Mouse (Mus musculus): Measurements from ENCODE around the gene Smad5. TPM values are rescaled to one million over a fixed set of nuclear protein-coding genes. Genes with fewer than 3 reads are reported as not detected.
A peak's percentile ranks its signal among the peaks of the same experiment; 100 is the strongest.

The Smad5 gene
- polyA plus RNA-seq, 1 experiment from 2014 or later, result 41.2 TPM

DNA sequence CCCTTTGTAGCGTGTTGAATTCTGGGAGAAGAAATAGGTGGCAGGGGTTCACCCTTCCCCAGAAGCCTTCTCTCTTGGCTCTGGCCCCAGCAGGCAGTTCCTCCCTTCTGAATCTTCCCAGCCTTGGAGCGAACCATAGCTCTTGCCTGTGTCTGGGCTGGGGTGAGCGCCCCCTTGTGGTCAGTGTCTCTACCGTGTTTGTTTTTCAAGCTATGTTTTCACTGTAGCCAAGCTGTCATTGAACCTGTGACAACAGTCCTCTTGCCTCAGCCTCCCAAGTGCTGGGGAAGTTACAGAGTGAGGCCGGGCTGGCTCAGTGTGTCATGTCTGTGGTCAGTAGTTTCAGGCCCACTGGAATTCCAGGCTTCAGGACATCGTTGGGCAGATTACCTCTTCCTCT is 55.7 kb downstream of the Smad5 start:
- WGBS, result 33% methylated on average over 6 of the region's 6 CpGs

DNA sequence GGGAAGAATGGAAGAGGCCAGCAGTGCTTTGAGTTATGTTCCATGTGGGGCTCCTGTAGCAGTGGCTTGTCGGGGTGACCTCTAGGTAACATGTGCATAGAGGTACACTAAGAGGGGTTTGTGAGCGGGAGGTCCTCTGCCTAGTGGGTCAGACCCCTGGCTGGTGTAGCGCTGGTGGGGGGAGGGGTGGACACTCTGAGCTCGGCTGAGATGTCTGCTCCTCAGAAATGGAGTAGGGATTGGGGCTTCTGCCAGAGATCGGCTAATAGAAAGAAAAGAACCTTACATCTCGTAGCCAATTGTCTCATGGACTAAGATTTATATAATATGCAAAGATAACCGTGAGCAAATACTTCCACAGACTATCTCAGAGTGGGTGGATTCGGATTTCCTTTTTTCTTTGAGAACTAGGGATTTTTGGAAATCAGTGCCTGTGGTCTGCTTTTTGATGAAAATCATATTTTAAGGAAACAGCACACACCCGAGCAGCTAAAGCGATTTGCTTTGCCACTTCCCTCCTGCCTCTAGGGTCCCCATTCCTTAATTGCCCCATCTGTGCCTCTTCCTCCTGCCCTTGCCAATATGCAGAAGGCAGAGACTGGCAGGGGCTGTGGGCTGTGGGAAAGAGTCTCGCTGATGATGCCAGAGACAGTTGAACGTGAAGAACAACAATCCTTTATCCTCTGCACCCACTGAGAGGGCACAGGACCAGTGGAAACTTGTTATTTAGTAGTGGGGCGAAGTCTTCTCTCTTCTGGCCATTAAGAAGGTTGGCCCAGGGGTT is 59.8 kb downstream of the Smad5 start:
- 34% methylated on average over 13 of the region's 13 CpGs for WGBS
- Histone ChIP-seq H3K4me1 (peaks cover 28% of the 10 kb centered on the region), H3K9me3 (no peaks in the 10 kb centered on the region), H3K4me2 (replicated peaks) (no peak overlapping the region), H3K4me3 (no peak overlapping the region), H3K36me3 (no peaks in the 10 kb centered on the region), H3K9ac (no peak overlapping the region), H3K27ac (no peak overlapping the region), H3K27me3 (peaks cover 29% of the 10 kb centered on the region)
- no peak for ATAC-seq (ENCODE audit: low FRiP score, low read depth)

More for the DNA sequence above, 55.7 kb downstream of the Smad5 start:
- ATAC-seq (ENCODE audit: low FRiP score, low read depth), result no peak
- H3K9ac ChIP-seq, result no peak overlapping the region
- H3K36me3 ChIP-seq, result no peaks in the 10 kb centered on the region
- H3K27ac ChIP-seq, result no peak overlapping the region
- H3K27me3 ChIP-seq, result peaks cover 55% of the 10 kb centered on the region
- H3K4me2 ChIP-seq (replicated peaks), result no peak overlapping the region
- H3K4me1 ChIP-seq, result peaks cover 24% of the 10 kb centered on the region
- no peaks in the 10 kb centered on the region for H3K9me3 ChIP-seq
- no peak overlapping the region for H3K4me3 ChIP-seq

DNA sequence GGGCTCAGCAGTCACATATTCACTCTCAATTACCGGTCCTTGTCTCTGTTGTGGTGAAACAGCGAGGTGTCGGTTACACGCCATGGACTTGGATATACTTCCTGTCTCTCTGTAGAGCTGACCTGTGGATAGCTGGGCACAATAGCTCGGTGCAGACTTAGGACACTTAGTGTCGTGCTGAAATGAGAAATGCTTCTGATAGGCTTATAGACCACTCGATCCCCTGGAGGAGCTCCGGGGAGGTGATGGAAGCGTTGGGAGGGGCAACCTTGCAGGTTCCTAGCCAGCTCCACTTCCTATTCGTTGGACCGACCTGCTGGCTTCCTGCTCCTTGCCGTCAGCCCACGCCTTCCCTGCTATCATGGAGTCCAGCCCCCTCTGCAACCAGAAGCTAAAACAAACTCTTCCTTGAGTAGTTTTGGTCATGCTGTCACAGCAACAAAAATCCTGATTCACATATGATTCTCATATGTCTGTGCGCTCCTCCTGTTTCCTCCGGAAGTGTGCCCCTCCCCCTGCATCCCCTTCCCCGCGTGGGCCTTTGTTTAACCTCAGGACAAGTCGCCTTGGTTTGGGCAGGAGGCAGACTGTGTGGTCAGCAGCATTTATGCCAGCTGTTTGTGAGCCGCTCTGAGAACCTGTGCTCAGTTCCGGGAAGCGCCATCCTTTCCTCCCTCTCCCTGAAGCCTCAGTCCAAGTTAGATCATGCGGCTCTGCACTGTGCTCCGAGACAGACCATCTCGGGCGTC is 62.6 kb downstream of the Smad5 start:
- WGBS, result 44% methylated on average over 25 of the region's 25 CpGs
- H3K27ac ChIP-seq, result no peak overlapping the region
- no peak overlapping the region for H3K4me3 ChIP-seq
- H3K27me3 ChIP-seq, result peaks cover 27% of the 10 kb centered on the region
- no peak overlapping the region for H3K9ac ChIP-seq
- no peaks in the 10 kb centered on the region for H3K9me3 ChIP-seq
- H3K36me3 ChIP-seq, result no peaks in the 10 kb centered on the region
- ATAC-seq (ENCODE audit: low FRiP score, low read depth), result no peak
- peak overlapping the region; percentile 34 for H3K4me2 ChIP-seq (replicated peaks)
- peaks cover 32% of the 10 kb centered on the region for H3K4me1 ChIP-seq

DNA sequence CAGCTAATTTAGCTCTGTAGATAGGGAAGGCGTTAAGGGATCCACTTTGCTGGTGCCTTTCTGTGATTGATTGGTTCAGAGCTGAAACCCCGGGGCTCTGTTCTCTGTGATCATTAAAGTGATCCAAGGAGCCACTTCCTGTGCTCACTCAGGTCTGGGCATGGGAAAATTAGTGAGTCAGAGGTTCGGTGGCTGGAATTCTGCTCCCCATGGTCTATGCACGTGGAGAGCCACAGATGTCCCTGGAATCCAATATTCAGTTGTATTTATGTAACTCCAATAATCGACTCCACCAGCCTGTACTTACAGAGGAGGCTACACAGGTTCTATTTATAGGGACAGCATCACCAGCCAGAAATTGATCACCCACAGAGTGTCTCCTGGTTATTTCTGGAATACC is 63.4 kb downstream of the Smad5 start:
- Histone ChIP-seq H3K4me2 (replicated peaks) (no peak overlapping the region), H3K9me3 (no peaks in the 10 kb centered on the region), H3K27ac (no peak overlapping the region), H3K4me1 (peaks cover 32% of the 10 kb centered on the region), H3K9ac (no peak overlapping the region), H3K36me3 (no peaks in the 10 kb centered on the region), H3K27me3 (peaks cover 24% of the 10 kb centered on the region), H3K4me3 (no peak overlapping the region)
- 17% methylated on average over 5 of the region's 5 CpGs for WGBS
- no peak for ATAC-seq (ENCODE audit: low FRiP score, low read depth)

DNA sequence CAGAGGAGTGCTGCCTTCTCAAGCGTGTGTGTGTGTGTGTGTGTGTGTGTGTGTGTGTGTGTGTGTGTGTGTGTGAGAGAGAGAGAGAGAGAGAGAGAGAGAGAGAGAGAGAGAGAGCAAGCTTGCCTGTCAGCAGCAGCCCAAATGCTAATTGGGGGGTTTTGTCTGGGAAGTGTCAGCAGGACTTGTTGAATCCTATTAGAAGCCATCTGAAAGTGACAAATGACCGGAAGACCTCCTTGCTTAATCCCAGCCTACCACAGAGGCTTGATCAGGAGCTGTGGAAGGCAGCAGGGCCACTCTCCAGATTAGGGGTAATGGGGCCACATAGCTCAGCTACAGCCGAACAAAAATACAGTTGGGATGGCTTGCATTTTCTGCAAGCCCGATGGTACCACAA is 66.6 kb downstream of the Smad5 start:
- H3K4me2 ChIP-seq (replicated peaks), result no peak overlapping the region
- H3K27ac ChIP-seq, result no peak overlapping the region
- H3K36me3 ChIP-seq, result no peaks in the 10 kb centered on the region
- H3K4me3 ChIP-seq, result no peak overlapping the region
- WGBS, result 23% methylated on average over 3 of the region's 4 CpGs
- no peaks in the 10 kb centered on the region for H3K9me3 ChIP-seq
- H3K27me3 ChIP-seq, result no peaks in the 10 kb centered on the region
- 0 out of 2 replicates have a peak overlapping the region, but pooled peaks have one; percentile 4 for H3K9ac ChIP-seq
- H3K4me1 ChIP-seq, result peaks cover 35% of the 10 kb centered on the region
- ATAC-seq (ENCODE audit: low FRiP score, low read depth), result no peak

DNA sequence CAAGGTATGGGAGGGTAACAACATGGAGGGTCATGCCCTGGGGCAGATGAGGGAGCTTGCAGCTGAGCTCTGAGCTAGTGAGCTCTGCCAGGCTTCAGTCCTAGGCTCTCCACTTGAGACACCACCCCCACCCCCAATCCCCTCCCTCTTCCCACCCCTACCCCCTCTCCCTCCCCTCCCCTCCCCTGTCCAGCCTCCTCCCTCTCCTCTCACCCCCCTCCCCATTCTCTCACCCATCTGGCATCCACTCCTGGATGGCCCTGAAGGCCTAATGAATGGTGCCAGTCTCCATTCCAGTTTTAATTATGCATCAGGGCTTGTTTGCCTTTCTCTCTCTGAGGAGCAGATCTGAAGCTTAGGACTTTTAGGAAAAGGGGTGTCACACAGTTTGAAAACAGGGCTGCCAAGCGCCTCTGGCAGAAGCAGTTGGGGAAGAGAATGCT is 67.3 kb downstream of the Smad5 start:
- no peak for ATAC-seq (ENCODE audit: low FRiP score, low read depth)
- H3K4me3 ChIP-seq, result no peak overlapping the region
- no peak overlapping the region for H3K27ac ChIP-seq
- H3K9ac ChIP-seq, result no peak overlapping the region
- H3K27me3 ChIP-seq, result no peaks in the 10 kb centered on the region
- 58% methylated on average over 1 of the region's 1 CpGs for WGBS
- H3K4me1 ChIP-seq, result peaks cover 39% of the 10 kb centered on the region
- no peaks in the 10 kb centered on the region for H3K9me3 ChIP-seq
- no peaks in the 10 kb centered on the region for H3K36me3 ChIP-seq
- no peak overlapping the region for H3K4me2 ChIP-seq (replicated peaks)

DNA sequence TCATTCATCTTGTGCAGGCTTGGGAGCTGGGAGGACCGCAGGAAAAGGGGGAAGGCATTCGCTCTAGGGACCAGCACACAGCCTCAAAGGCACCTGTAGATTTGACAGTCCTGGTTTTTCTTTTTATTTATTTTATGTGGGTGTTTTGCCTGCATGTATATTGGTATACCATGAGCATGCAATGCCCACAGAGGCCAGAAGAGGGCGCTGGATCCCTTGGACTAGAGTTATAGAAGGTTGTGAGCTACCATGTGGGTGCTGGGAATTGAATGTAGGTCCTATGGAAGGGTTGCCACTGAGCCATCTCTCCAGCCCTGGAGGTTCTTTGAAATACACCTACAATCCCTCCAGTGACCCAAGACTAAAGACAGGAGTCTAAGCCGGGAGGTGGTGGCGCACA is 68.0 kb downstream of the Smad5 start:
- Histone ChIP-seq H3K36me3 (no peaks in the 10 kb centered on the region), H3K4me1 (peaks cover 33% of the 10 kb centered on the region), H3K27me3 (no peaks in the 10 kb centered on the region), H3K9ac (no peak overlapping the region), H3K27ac (no peak overlapping the region), H3K9me3 (no peaks in the 10 kb centered on the region), H3K4me3 (no peak overlapping the region), H3K4me2 (replicated peaks) (no peak overlapping the region)
- WGBS, result 66% methylated on average over 5 of the region's 5 CpGs
- ATAC-seq (ENCODE audit: low FRiP score, low read depth), result no peak

DNA sequence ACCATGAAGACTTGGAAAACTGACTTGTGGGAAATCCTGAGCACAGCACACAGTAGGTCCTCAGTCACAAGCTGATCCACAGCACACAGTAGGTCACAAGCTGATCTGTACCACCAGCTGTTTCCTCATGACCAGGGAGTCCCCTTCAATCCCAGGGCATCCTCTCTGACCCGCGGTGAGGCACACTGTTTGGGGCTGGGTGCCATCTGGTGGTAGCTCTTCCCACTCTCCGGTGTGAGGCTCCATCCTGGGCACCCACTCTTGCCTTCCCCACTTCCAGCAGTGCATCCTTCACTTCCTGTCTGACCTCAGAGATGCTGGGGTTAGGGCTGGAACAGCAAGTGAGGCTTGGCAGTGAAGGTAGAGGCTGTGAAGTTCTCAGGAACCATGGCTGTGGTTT is 69.8 kb downstream of the Smad5 start:
- H3K9me3 ChIP-seq, result no peaks in the 10 kb centered on the region
- no peak overlapping the region for H3K27ac ChIP-seq
- no peak for ATAC-seq (ENCODE audit: low FRiP score, low read depth)
- WGBS, result 56% methylated on average over 3 of the region's 3 CpGs
- H3K27me3 ChIP-seq, result no peaks in the 10 kb centered on the region
- peaks cover 22% of the 10 kb centered on the region; the same call in 1 of the 2 replicates for H3K4me1 ChIP-seq
- H3K4me2 ChIP-seq (replicated peaks), result no peak overlapping the region
- no peaks in the 10 kb centered on the region for H3K36me3 ChIP-seq
- H3K9ac ChIP-seq, result no peak overlapping the region
- H3K4me3 ChIP-seq, result no peak overlapping the region

DNA sequence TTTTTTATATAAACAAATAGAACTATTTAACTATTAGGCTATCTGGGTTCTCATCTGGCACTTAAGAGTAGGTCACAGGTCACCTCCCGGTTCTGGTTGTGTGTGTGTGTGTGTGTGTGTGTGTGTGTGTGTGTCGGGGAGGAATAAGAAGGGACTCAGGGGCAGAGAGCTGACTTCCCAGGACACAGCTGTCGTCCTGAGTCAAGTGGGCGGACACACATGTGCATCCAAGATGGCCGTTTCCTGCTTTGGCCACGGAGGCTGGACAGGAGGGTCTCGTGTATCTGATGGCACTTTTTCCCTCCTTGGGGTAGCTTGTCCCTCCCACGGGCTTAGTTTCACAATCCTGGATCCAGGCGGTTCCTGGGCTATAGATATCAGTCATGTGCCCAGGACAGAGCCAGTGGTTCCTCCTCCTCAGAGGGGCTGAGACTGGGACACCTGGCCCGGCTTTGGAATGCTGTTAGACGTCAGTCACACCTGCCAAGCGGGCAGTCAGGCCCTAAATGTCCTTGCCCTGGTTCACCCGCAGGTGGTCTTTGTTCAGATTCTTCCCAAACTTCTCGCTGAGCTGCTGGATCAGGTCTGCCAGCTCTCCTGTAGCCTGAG is 70.6 kb downstream of the Smad5 start:
- WGBS, result 49% methylated on average over 14 of the region's 14 CpGs
- H3K4me1 ChIP-seq, result peaks cover 22% of the 10 kb centered on the region; the same call in 1 of the 2 replicates
- no peak overlapping the region for H3K4me2 ChIP-seq (replicated peaks)
- no peaks in the 10 kb centered on the region for H3K27me3 ChIP-seq
- no peaks in the 10 kb centered on the region for H3K36me3 ChIP-seq
- H3K9ac ChIP-seq, result no peak overlapping the region
- no peak for ATAC-seq (ENCODE audit: low FRiP score, low read depth)
- H3K4me3 ChIP-seq, result no peak overlapping the region
- H3K27ac ChIP-seq, result no peak overlapping the region
- H3K9me3 ChIP-seq, result no peaks in the 10 kb centered on the region

DNA sequence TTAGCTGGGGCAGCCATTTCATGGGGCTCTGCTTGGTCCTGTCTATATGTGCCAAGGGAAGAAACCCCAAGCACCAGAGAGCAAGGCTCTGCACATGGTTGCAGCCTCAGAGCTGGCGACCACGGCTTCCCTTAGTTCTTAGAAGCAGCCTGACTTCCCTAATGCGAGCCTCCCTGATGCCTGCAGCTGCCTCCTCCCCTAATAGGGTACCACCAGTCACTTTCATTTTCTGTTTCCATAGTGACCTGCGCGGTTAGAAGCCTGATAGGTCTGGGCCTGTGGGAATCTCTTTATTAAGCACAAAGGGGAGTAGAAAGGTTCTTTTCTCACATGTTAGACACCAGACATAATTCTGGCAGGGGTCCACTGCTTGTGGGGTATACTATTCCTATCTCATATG is 71.5 kb downstream of the Smad5 start:
- Histone ChIP-seq H3K36me3 (no peaks in the 10 kb centered on the region), H3K4me2 (replicated peaks) (no peak overlapping the region), H3K4me1 (peaks cover 22% of the 10 kb centered on the region; the same call in 1 of the 2 replicates), H3K4me3 (no peak overlapping the region), H3K27ac (no peak overlapping the region), H3K27me3 (no peaks in the 10 kb centered on the region), H3K9me3 (no peaks in the 10 kb centered on the region), H3K9ac (no peak overlapping the region)
- 21% methylated on average over 5 of the region's 5 CpGs for WGBS
- ATAC-seq (ENCODE audit: low FRiP score, low read depth), result no peak

DNA sequence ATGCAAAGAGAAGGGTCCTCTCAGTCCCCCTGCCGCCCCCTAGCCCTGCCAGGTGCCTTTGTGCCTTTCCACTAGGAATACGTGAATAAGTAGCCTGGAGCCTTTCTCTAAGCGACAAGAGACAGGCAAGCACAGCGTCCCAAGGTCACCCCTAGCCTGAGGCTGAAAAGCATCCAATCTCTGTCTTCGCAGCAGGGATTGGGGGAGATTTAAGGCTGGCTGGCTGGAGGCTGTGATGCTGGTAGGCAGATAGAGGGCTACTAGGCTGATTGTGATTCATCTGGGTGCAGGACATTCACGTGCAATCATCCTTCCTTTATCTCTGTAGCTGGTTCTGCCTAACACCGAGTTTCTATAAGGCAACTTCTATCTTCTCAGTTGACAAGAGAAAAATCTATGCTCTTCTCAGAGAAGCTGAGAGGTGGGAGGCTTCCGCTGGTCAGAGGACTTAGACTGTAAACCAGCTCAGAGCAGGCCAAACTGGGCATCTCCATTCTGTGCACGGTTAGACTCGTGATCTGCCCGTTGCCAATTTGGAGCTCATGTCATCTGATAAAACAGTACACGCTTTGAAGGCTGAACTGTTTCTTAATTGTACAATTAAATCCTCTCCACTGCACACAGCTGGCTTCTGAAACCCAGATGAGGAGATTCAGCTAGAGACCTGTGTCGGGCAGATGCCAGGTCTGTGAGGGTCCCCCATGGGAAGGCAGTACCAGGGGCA is 78.1 kb downstream of the Smad5 start:
- Histone ChIP-seq H3K4me3 (no peak overlapping the region), H3K9ac (no peak overlapping the region), H3K27me3 (no peaks in the 10 kb centered on the region), H3K4me1 (no peaks in the 10 kb centered on the region), H3K9me3 (peaks cover 3% of the 10 kb centered on the region; the same call in 1 of the 2 replicates), H3K27ac (no peak overlapping the region), H3K4me2 (replicated peaks) (no peak overlapping the region), H3K36me3 (no peaks in the 10 kb centered on the region)
- WGBS, result 68% methylated on average over 13 of the region's 13 CpGs
- ATAC-seq (ENCODE audit: low FRiP score, low read depth), result no peak

DNA sequence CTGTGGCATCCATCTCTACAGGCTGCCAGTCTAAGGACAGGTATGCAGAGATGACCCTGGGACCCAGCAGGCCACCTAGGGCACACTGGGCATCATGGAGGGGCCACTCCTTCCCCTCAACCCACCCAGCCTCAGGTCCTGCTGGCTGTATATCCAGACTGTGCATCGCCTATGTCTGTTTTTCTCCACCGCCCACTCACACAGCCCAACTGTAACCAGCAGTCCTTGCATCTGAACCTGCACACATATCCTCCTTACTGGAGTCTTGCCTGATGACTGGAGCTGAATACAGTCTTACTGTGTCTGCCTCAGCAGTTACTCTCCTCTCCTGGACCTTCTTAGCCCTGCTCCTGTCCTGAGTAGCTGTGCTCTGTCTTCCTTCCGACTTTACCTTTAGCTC is 78.9 kb downstream of the Smad5 start:
- Histone ChIP-seq H3K4me1 (no peaks in the 10 kb centered on the region), H3K27ac (no peak overlapping the region), H3K27me3 (no peaks in the 10 kb centered on the region), H3K4me2 (replicated peaks) (no peak overlapping the region), H3K4me3 (no peak overlapping the region), H3K36me3 (no peaks in the 10 kb centered on the region), H3K9ac (no peak overlapping the region), H3K9me3 (peaks cover 3% of the 10 kb centered on the region; the same call in 1 of the 2 replicates)
- no peak for ATAC-seq (ENCODE audit: low FRiP score, low read depth)
- WGBS, result 79% methylated on average over 3 of the region's 3 CpGs

Measured in limb, embryonic 13.5 days (tissue).